Mouse (Mus musculus) stomach, embryonic 15.5 days (tissue): Measurements from ENCODE around the gene Mcur1. TPM values are rescaled to one million over a fixed set of nuclear protein-coding genes. Genes with fewer than 3 reads are reported as not detected.

ENCODE experiments used
- ATAC-seq: fragments of 200-750 bp; cut with Nextera tagmentation; 2 replicates; pipeline ENCODE4 v1.8.0; 2017; ENCODE audit warnings: low read depth, moderate number of reproducible peaks, moderate TSS enrichment; ENCODE audit not compliant: insufficient read depth, low FRiP score
- H3K27ac ChIP-seq: fragments of 300-500 bp; sonication (generic); 2 replicates; pipeline ENCODE4 v1.5.1; 2015; ENCODE audit warnings: mild to moderate bottlenecking, inconsistent platforms
- H3K27me3 ChIP-seq: fragments of 300-500 bp; sonication (generic); replicated peaks from 2 replicates; pipeline ENCODE4 v1.6.1; 2015; ENCODE audit warnings: inconsistent platforms
- H3K36me3 ChIP-seq: fragments of 300-500 bp; sonication (generic); 2 replicates; pipeline ENCODE4 v1.6.1; 2015; ENCODE audit warnings: inconsistent platforms
- H3K4me1 ChIP-seq: fragments of 300-500 bp; sonication (generic); 2 replicates; pipeline ENCODE4 v1.6.1; 2015; ENCODE audit warnings: inconsistent platforms
- H3K4me2 ChIP-seq: fragments of 300-500 bp; sonication (generic); 2 replicates; pipeline ENCODE4 v1.6.1; 2015; ENCODE audit warnings: mild to moderate bottlenecking, inconsistent platforms
- H3K4me3 ChIP-seq: fragments of 300-500 bp; sonication (generic); replicated peaks from 2 replicates; pipeline ENCODE4 v1.5.1; 2015; ENCODE audit warnings: inconsistent platforms
- H3K9ac ChIP-seq: fragments of 300-500 bp; sonication (generic); 2 replicates; pipeline ENCODE4 v1.6.1; 2015; ENCODE audit warnings: inconsistent platforms
- H3K9me3 ChIP-seq: fragments of 300-500 bp; sonication (generic); 2 replicates; pipeline ENCODE4 v1.6.1; 2016; ENCODE audit warnings: inconsistent platforms
- WGBS: fragments of 180-500 bp; shearing (Covaris S2); methylation state at CpG from one replicate; pipeline ENCODE4 v1.1.7; 2015; 5-methylcytosine and 5-hydroxymethylcytosine counted together
- polyA plus RNA-seq: library from polyadenylated mRNA; unstranded; fragments of >200 nt; fragmentation: Nextera tagmentation; extraction: Ambion mirVana; gene quantifications from 2 replicates; pipeline ENCODE4 v1.2.1, GENCODE M21; 2015

The Mcur1 gene
- 12.7 and 14.8 TPM in 2 replicates for polyA plus RNA-seq

- peak; percentile 97 for ATAC-seq
- peak within 1 kb of the TSS; percentile 70 for H3K9ac ChIP-seq
- H3K4me2 ChIP-seq = peak within 1 kb of the TSS; percentile 93
- H3K4me3 ChIP-seq = peak within 1 kb of the TSS; percentile 68
- peak within 1 kb of the TSS; percentile 90 for H3K27ac ChIP-seq
- H3K9me3 ChIP-seq = no peaks in the 10 kb centered on the region
- H3K27me3 ChIP-seq = no peaks in the 10 kb centered on the region
- H3K4me1 ChIP-seq = peaks cover 5% of the 10 kb centered on the region; the same call in 1 of the 2 replicates
- WGBS = under 1% methylated on average over 87 of the region's 100 CpGs
- H3K36me3 ChIP-seq = no peaks in the 10 kb centered on the region
These were observed at the start of gene Mcur1 for GRCm38 (mm10) chr13:43559711-43560457. Mcur1 (minus strand) TSS chr13:43560191.

GRCm38 (mm10) chr13:43608854-43609253, 48.9 kb upstream of the Mcur1 start:
- no peaks in the 10 kb centered on the region for H3K36me3 ChIP-seq
- H3K4me3 ChIP-seq = no peak overlapping the region
- 74% methylated on average over 6 of the region's 6 CpGs for WGBS
- no peaks in the 10 kb centered on the region for H3K4me1 ChIP-seq
- H3K27ac ChIP-seq = no peak overlapping the region
- H3K9ac ChIP-seq = no peak overlapping the region
- ATAC-seq = no peak
- H3K27me3 ChIP-seq = no peaks in the 10 kb centered on the region
- no peak overlapping the region for H3K4me2 ChIP-seq
- no peaks in the 10 kb centered on the region for H3K9me3 ChIP-seq

- ATAC-seq = no peak
- Histone ChIP-seq H3K27me3 (no peaks in the 10 kb centered on the region), H3K4me3 (no peak overlapping the region), H3K36me3 (no peaks in the 10 kb centered on the region), H3K9me3 (no peaks in the 10 kb centered on the region), H3K9ac (no peak overlapping the region), H3K4me2 (no peak overlapping the region), H3K4me1 (no peaks in the 10 kb centered on the region), H3K27ac (no peak overlapping the region)
- WGBS = 67% methylated on average over 13 of the region's 13 CpGs
These were observed 43.1 kb upstream of the Mcur1 start for GRCm38 (mm10) chr13:43603042-43603441.

GRCm38 (mm10) chr13:43602440-43602839, 42.4 kb upstream of the Mcur1 start:
- ATAC-seq = no peak
- H3K27me3 ChIP-seq = no peaks in the 10 kb centered on the region
- H3K4me2 ChIP-seq = no peak overlapping the region
- WGBS = 86% methylated on average over 2 of the region's 2 CpGs
- H3K4me3 ChIP-seq = no peak overlapping the region
- no peak overlapping the region for H3K27ac ChIP-seq
- H3K9me3 ChIP-seq = no peaks in the 10 kb centered on the region
- H3K9ac ChIP-seq = no peak overlapping the region
- H3K4me1 ChIP-seq = no peaks in the 10 kb centered on the region
- H3K36me3 ChIP-seq = no peaks in the 10 kb centered on the region

GRCm38 (mm10) chr13:43600967-43601366, 41.0 kb upstream of the Mcur1 start:
- Histone ChIP-seq H3K27me3 (no peaks in the 10 kb centered on the region), H3K36me3 (no peaks in the 10 kb centered on the region), H3K9me3 (no peaks in the 10 kb centered on the region), H3K4me2 (no peak overlapping the region), H3K4me3 (no peak overlapping the region), H3K4me1 (no peaks in the 10 kb centered on the region), H3K9ac (no peak overlapping the region), H3K27ac (no peak overlapping the region)
- ATAC-seq = no peak
- WGBS = 89% methylated on average over 6 of the region's 6 CpGs

GRCm38 (mm10) chr13:43595896-43596295, 35.9 kb upstream of the Mcur1 start:
- no peak overlapping the region for H3K4me2 ChIP-seq
- H3K27me3 ChIP-seq = no peaks in the 10 kb centered on the region
- ATAC-seq = no peak
- 61% methylated on average over 4 of the region's 4 CpGs for WGBS
- no peaks in the 10 kb centered on the region for H3K9me3 ChIP-seq
- no peaks in the 10 kb centered on the region for H3K4me1 ChIP-seq
- H3K9ac ChIP-seq = no peak overlapping the region
- H3K36me3 ChIP-seq = no peaks in the 10 kb centered on the region
- no peak overlapping the region for H3K4me3 ChIP-seq
- no peak overlapping the region for H3K27ac ChIP-seq

GRCm38 (mm10) chr13:43592681-43593068, 32.7 kb upstream of the Mcur1 start:
- Histone ChIP-seq H3K9ac (no peak overlapping the region), H3K4me2 (peak overlapping the region; percentile 9; the same call in 1 of the 2 replicates), H3K4me1 (no peaks in the 10 kb centered on the region), H3K9me3 (no peaks in the 10 kb centered on the region), H3K27me3 (no peaks in the 10 kb centered on the region), H3K4me3 (no peak overlapping the region), H3K27ac (no peak overlapping the region), H3K36me3 (no peaks in the 10 kb centered on the region)
- WGBS = 57% methylated on average over 8 of the region's 8 CpGs
- no peak for ATAC-seq

- peak overlapping the region; percentile 9; the same call in 1 of the 2 replicates for H3K4me2 ChIP-seq
- H3K4me1 ChIP-seq = no peaks in the 10 kb centered on the region
- H3K36me3 ChIP-seq = no peaks in the 10 kb centered on the region
- no peaks in the 10 kb centered on the region for H3K9me3 ChIP-seq
- WGBS = 69% methylated on average over 28 of the region's 28 CpGs
- H3K9ac ChIP-seq = no peak overlapping the region
- H3K4me3 ChIP-seq = no peak overlapping the region
- H3K27me3 ChIP-seq = no peaks in the 10 kb centered on the region
- H3K27ac ChIP-seq = no peak overlapping the region
- ATAC-seq = no peak
These were observed 32.1 kb upstream of the Mcur1 start for GRCm38 (mm10) chr13:43591828-43592680.

- no peaks in the 10 kb centered on the region for H3K4me1 ChIP-seq
- H3K9ac ChIP-seq = no peak overlapping the region
- ATAC-seq = no peak
- no peak overlapping the region for H3K27ac ChIP-seq
- WGBS = 75% methylated on average over 14 of the region's 14 CpGs
- H3K4me2 ChIP-seq = no peak overlapping the region
- H3K27me3 ChIP-seq = no peaks in the 10 kb centered on the region
- no peak overlapping the region for H3K4me3 ChIP-seq
- H3K36me3 ChIP-seq = no peaks in the 10 kb centered on the region
- no peaks in the 10 kb centered on the region for H3K9me3 ChIP-seq
These were observed 28.2 kb upstream of the Mcur1 start for GRCm38 (mm10) chr13:43587844-43588840.

GRCm38 (mm10) chr13:43586966-43587365, 27.0 kb upstream of the Mcur1 start:
- ATAC-seq = no peak
- H3K4me1 ChIP-seq = no peaks in the 10 kb centered on the region
- H3K4me3 ChIP-seq = no peak overlapping the region
- no peaks in the 10 kb centered on the region for H3K27me3 ChIP-seq
- H3K9ac ChIP-seq = no peak overlapping the region
- WGBS = 86% methylated on average over 3 of the region's 3 CpGs
- H3K9me3 ChIP-seq = no peaks in the 10 kb centered on the region
- no peak overlapping the region for H3K4me2 ChIP-seq
- H3K27ac ChIP-seq = no peak overlapping the region
- no peaks in the 10 kb centered on the region for H3K36me3 ChIP-seq

- Histone ChIP-seq H3K4me3 (no peak overlapping the region), H3K9me3 (no peaks in the 10 kb centered on the region), H3K27me3 (no peaks in the 10 kb centered on the region), H3K9ac (no peak overlapping the region), H3K4me2 (no peak overlapping the region), H3K36me3 (no peaks in the 10 kb centered on the region), H3K4me1 (no peaks in the 10 kb centered on the region), H3K27ac (no peak overlapping the region)
- 68% methylated on average over 2 of the region's 2 CpGs for WGBS
- ATAC-seq = no peak
These were observed 25.3 kb upstream of the Mcur1 start for GRCm38 (mm10) chr13:43585335-43585734.
